Comparison of ENCODE assay signal across 8 mouse cellular contexts in genomic region chr9:113931375-113932099, GRCm38 (mm10). TPM values are rescaled to one million over a fixed set of nuclear protein-coding genes. Genes with fewer than 3 reads are reported as not detected.
DNase-seq lines count a peak whose midpoint lies in the region; ATAC-seq and TF ChIP-seq lines count a peak whose summit lies in the region.

No protein-coding gene starts in this region.

- peak; percentile 15 to 21 for DNase-seq in lung, adult 18-20 months
- no peak for DNase-seq in lung, postnatal 25 days (ENCODE audit: low spot score)
- DNase-seq in cerebellum, postnatal 36 days: peak; percentile 34 to 45
- DNase-seq in gastrocnemius, postnatal 4 days (ENCODE audit: low spot score in 2 of 2): peak; percentile 23 to 37
- DNase-seq in thymus, postnatal 10 days (ENCODE audit: low spot score in 2 of 2): peak; percentile 20 to 28

- H3K9me3 ChIP-seq in intestine, embryonic 16.5 days (ENCODE audit: control insufficient read depth, low read length): no peaks in the 10 kb centered on the region
- H3K9me3 ChIP-seq in liver, embryonic 16.5 days (replicated peaks; ENCODE audit: control insufficient read depth, low read length): no peaks in the 10 kb centered on the region

- peak overlapping the region; percentile 85 for H3K27ac ChIP-seq in intestine, embryonic 16.5 days (ENCODE audit: low read length)
- H3K27ac ChIP-seq in liver, embryonic 16.5 days (ENCODE audit: low read length): peak overlapping the region; percentile 97
- H3K27ac ChIP-seq in olfactory bulb, adult 2 months (ENCODE audit: insufficient read depth, low read depth, low read length): no peak overlapping the region

- H3K4me3 ChIP-seq in intestine, embryonic 16.5 days (ENCODE audit: low read length): peak overlapping the region; percentile 99
- peak overlapping the region; percentile 96 for H3K4me3 ChIP-seq in liver, embryonic 16.5 days (ENCODE audit: low read depth, low read length)
- peak overlapping the region; percentile 89 for H3K4me3 ChIP-seq in olfactory bulb, adult 2 months (ENCODE audit: insufficient read depth, low read depth, low read length)

- peaks cover 17% of the 10 kb centered on the region for H3K4me1 ChIP-seq in intestine, embryonic 16.5 days (ENCODE audit: control insufficient read depth, insufficient read depth, low read length)
- peaks cover 31% of the 10 kb centered on the region for H3K4me1 ChIP-seq in liver, embryonic 16.5 days (ENCODE audit: control insufficient read depth, low read depth, low read length)
- peaks cover 10% of the 10 kb centered on the region for H3K4me1 ChIP-seq in olfactory bulb, adult 2 months (ENCODE audit: control insufficient read depth, insufficient read depth, low read length)

- H3K4me2 ChIP-seq in intestine, embryonic 16.5 days (ENCODE audit: low read depth, low read length): peak overlapping the region; percentile 61
- peak overlapping the region; percentile 79 for H3K4me2 ChIP-seq in liver, embryonic 16.5 days (ENCODE audit: low read depth, low read length)

- under 1% methylated on average over 46 of the region's 91 CpGs for WGBS in intestine, embryonic 16.5 days
- WGBS in liver, embryonic 16.5 days (ENCODE audit: insufficient replicate concordance): under 1% methylated on average over 72 of the region's 91 CpGs
- WGBS in olfactory bulb, adult 2 months: 3% methylated on average over 90 of the region's 91 CpGs

- H3K9ac ChIP-seq in intestine, embryonic 16.5 days (ENCODE audit: low read depth, low read length): peak overlapping the region; percentile 98
- peak overlapping the region; percentile 99 for H3K9ac ChIP-seq in liver, embryonic 16.5 days (ENCODE audit: low read depth, low read length)

- H3K36me3 ChIP-seq in intestine, embryonic 16.5 days (ENCODE audit: control insufficient read depth, insufficient read depth, low read length): no peaks in the 10 kb centered on the region
- no peaks in the 10 kb centered on the region for H3K36me3 ChIP-seq in liver, embryonic 16.5 days (ENCODE audit: control insufficient read depth, insufficient read depth)

- no peak for TF ChIP-seq POLR2A in olfactory bulb, adult 2 months (IDR thresholded peaks at IDR 0.05; ENCODE audit: insufficient read depth, low read depth, low read length)

- TF ChIP-seq CTCF in olfactory bulb, adult 2 months (IDR thresholded peaks at IDR 0.05; ENCODE audit: insufficient read depth, low read depth, low read length): no peak

- no peaks in the 10 kb centered on the region for H3K27me3 ChIP-seq in intestine, embryonic 16.5 days (replicated peaks; ENCODE audit: control insufficient read depth, insufficient read depth, low read length)
- no peaks in the 10 kb centered on the region for H3K27me3 ChIP-seq in liver, embryonic 16.5 days (ENCODE audit: control insufficient read depth, insufficient read depth, low read depth, low read length)

- ATAC-seq in intestine, embryonic 16.5 days: peak; percentile 43
- ATAC-seq in liver, embryonic 16.5 days (ENCODE audit: low read depth): peak; percentile 30

RNA-seq across cellular contexts. Expression of gene Ubp1, which starts 0.8 kb away (rescaled TPM):
- total RNA-seq in gastrocnemius, postnatal 4 days (2021): 10 to 100 TPM; 37.0 to 42.3 TPM
- polyA plus RNA-seq in intestine, embryonic 16.5 days (2015; fragmentation: Nextera tagmentation; extraction: Ambion mirVana): 17.3 and 22.2 TPM in 2 replicates
- polyA plus RNA-seq in liver, embryonic 16.5 days (2015; fragmentation: Nextera tagmentation; extraction: Ambion mirVana): 41.9 and 42.0 TPM in 2 replicates
- polyA plus RNA-seq in olfactory bulb, adult 2 months (2012; ENCODE audit: insufficient read depth, insufficient read length, low replicate concordance, missing spikeins): not detected in 2 replicates
